In the genomic region with DNA sequence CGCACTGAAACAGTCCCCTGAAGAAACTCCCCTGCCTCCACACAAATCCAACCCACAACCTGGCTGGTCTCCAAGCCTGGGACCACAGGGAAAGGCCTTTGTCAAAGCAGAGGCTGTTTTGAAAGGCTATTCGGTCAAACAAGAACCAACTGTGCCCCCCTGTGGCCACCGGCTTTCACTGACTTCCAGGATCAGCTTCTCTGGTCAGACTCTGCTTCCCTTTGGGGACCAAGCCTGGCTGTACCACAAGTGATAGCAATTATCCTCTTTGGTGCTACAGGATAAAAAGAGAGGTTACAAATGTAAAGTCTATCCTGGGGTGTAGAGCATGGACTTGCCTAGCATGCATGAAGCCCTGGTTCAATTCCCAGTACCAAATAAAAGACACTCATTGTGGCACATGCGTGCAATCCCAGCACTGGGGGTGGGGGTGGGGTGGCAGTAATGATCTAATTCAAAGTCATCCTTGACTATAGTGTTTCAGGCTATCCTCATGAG, we compare ENCODE assay signal across 8 mouse cellular contexts.
A peak's percentile ranks its signal among the peaks of the same experiment; 100 is the strongest.
DNase-seq lines count a peak whose midpoint lies in the region; ATAC-seq and TF ChIP-seq lines count a peak whose summit lies in the region.

No protein-coding gene starts in this region.

- H3K36me3 ChIP-seq in E14TG2a.4 (ENCODE audit: insufficient read depth, low read length) = peaks cover 26% of the 10 kb centered on the region
- peaks cover 17% of the 10 kb centered on the region for H3K36me3 ChIP-seq in forebrain, embryonic 15.5 days
- peaks cover 8% of the 10 kb centered on the region; the same call in 1 of the 2 replicates for H3K36me3 ChIP-seq in lung, postnatal 0 days (ENCODE audit: insufficient read depth, low read length)

- no peak for TF ChIP-seq EP300 in lung, postnatal 0 days (IDR thresholded peaks at IDR 0.05)

- H3K4me1 ChIP-seq in E14TG2a.4 (replicated peaks; ENCODE audit: low read depth, low read length) = peaks cover 6% of the 10 kb centered on the region
- peaks cover 13% of the 10 kb centered on the region for H3K4me1 ChIP-seq in forebrain, embryonic 15.5 days
- no peaks in the 10 kb centered on the region for H3K4me1 ChIP-seq in lung, postnatal 0 days (ENCODE audit: insufficient read depth, low read depth, low read length)

- H3K9ac ChIP-seq in forebrain, embryonic 15.5 days (replicated peaks) = no peak overlapping the region
- no peak overlapping the region for H3K9ac ChIP-seq in lung, postnatal 0 days (replicated peaks; ENCODE audit: low read depth)

- intact Hi-C loops in heart, postnatal 36 days (cut with DNase I) = loop anchor here (1.0 to 5.0 kb wide), 5 partner anchors 391 to 998 kb away; partner anchors contain the start of gene Trib2

- peak; percentile 74 for ATAC-seq in cerebellum, adult (ENCODE audit: insufficient number of reproducible peaks, low FRiP score, low TSS enrichment)
- peak; percentile 83 for ATAC-seq in forebrain, embryonic 15.5 days (replicated peaks)
- peak; percentile 54 for ATAC-seq in lung, postnatal 0 days

- peak; percentile 81 to 82 for DNase-seq in heart, postnatal 36 days
- peak; percentile 84 for DNase-seq in layer of hippocampus, adult 2 months (ENCODE audit: low spot score in 2 of 2)
- peak; percentile 75 for DNase-seq in lung, postnatal 0 days (ENCODE audit: low spot score)
- peak; percentile 82 for DNase-seq in ovary, postnatal 36 days (ENCODE audit: low spot score)
- DNase-seq in thymus, postnatal 10 days (ENCODE audit: low spot score in 2 of 2) = peak; percentile 14 to 24

- no peak overlapping the region for H3K4me2 ChIP-seq in forebrain, embryonic 15.5 days (replicated peaks)
- no peak overlapping the region for H3K4me2 ChIP-seq in lung, postnatal 0 days (replicated peaks; ENCODE audit: low read depth, low read length)

- no peaks in the 10 kb centered on the region for H3K9me3 ChIP-seq in E14TG2a.4 (ENCODE audit: low read length)
- no peaks in the 10 kb centered on the region for H3K9me3 ChIP-seq in forebrain, embryonic 15.5 days
- no peaks in the 10 kb centered on the region for H3K9me3 ChIP-seq in lung, postnatal 0 days (ENCODE audit: low read length)

- no peaks in the 10 kb centered on the region for H3K27me3 ChIP-seq in E14TG2a.4 (ENCODE audit: insufficient read depth, low read length)
- H3K27me3 ChIP-seq in forebrain, embryonic 15.5 days = no peaks in the 10 kb centered on the region
- no peaks in the 10 kb centered on the region for H3K27me3 ChIP-seq in lung, postnatal 0 days (replicated peaks; ENCODE audit: insufficient read depth, low read length)

- WGBS in forebrain, embryonic 15.5 days = 15% methylated on average over 4 of the region's 4 CpGs
- WGBS in lung, postnatal 0 days = 28% methylated on average over 4 of the region's 4 CpGs

- 0 out of 2 replicates have a peak, but pooled peaks have one; percentile 11 for TF ChIP-seq CTCF in E14TG2a.4 (conservative IDR thresholded peaks at IDR 0.05; ENCODE audit: low read length)
- TF ChIP-seq CTCF in layer of hippocampus, adult 2 months (conservative IDR thresholded peaks at IDR 0.05) = peak; percentile 86
- TF ChIP-seq CTCF in lung, postnatal 0 days (IDR thresholded peaks at IDR 0.05) = peak; percentile 79

- no peak overlapping the region for H3K4me3 ChIP-seq in E14TG2a.4 (replicated peaks; ENCODE audit: low read length)
- no peak overlapping the region for H3K4me3 ChIP-seq in forebrain, embryonic 15.5 days
- H3K4me3 ChIP-seq in layer of hippocampus, adult 2 months = no peak overlapping the region
- H3K4me3 ChIP-seq in lung, postnatal 0 days (ENCODE audit: low read depth, low read length) = no peak overlapping the region

- H3K27ac ChIP-seq in forebrain, embryonic 15.5 days (replicated peaks) = peak overlapping the region; percentile 58; the same call in 1 of the 2 replicates
- H3K27ac ChIP-seq in layer of hippocampus, adult 2 months = peak overlapping the region; percentile 54; the same call in 1 of the 2 replicates
- H3K27ac ChIP-seq in lung, postnatal 0 days (ENCODE audit: low read length) = no peak overlapping the region

Comparison
In these comparisons a context has a peak if more than half of its experiments do, and no peak if none do; other contexts are left out.
1. CTCF ChIP-seq: peak in every context shown above with its lines; median percentile 86 in layer of hippocampus, adult 2 months; 79 in lung, postnatal 0 days; 11 in E14TG2a.4.
2. DNase-seq: peak in every context shown above with its lines; median percentile 84 in layer of hippocampus, adult 2 months; 82 in ovary, postnatal 36 days; 82 in heart, postnatal 36 days; 75 in lung, postnatal 0 days; 19 in thymus, postnatal 10 days.